Mouse (Mus musculus): ENCODE measurements around the gene Spata21. TPM values are rescaled to one million over a fixed set of nuclear protein-coding genes. Genes with fewer than 3 reads are reported as not detected.

Gene Spata21
- not detected in 2 replicates for polyA plus RNA-seq (2012; rRNA removed)

DNA sequence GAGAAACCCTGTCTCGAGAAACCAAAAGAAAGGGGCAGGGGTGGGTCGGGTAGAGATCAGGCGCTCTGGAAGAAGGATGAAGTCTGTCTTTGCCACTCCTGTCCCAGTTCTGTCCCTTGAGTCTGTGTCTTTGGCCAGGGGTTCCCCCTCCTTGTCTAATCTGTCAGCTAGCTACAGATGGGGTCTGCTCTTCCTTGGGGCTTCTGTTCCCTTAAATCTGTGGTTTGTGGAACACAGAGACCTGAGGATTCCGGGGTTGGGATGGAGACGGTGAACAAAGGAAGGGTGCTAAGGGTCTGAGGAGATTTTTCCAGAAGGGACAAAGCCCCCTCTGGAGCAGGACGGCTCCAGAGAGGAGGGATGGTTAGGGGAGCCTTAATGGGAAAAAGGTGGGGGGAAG lies at the start of gene Spata21:
TSS of gene Spata21 (plus strand) at position 301 of the 400 bp plus-strand sequence.
- DNase-seq (ENCODE audit: low spot score), result no peak

DNA sequence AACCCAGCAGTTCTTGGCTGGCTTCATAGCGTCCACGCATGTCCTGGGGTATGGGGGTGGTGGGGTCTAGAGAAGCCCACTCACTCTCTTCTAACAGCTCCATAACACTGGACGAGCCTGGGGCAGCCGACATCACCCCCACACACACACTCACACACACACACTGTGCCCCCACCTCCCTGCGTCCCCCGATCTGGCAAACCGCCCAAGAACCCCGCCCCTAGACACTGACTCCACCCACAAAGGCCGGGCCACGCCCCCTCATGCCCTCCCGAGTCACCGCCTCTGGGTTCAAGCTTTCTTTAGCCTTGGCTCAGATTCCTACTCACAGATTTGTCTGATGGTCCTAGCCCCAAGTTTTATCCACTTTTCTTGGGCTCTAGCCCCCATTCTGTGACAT lies 47.0 kb upstream of the Spata21 start:
- DNase-seq (ENCODE audit: low spot score), result no peak

DNA sequence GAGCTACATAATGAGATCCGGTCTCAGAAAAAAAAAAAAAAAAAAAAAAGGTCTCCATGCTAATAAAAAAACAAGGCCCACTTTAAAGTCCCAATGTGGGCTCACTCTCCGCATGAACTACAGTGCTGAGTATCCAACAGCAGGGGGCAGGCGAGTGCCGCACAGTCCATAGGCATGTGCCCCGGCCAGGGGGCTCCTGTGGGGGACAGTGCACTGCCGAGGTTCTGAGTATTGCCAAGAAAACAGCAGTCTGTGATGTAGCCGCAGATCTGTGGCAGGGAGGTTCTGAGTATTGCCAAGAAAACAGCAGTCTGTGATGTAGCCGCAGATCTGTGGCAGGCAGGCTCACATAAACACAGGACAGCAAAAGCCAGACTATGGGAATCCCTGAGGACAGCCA lies 43.3 kb upstream of the Spata21 start:
- no peak for DNase-seq (ENCODE audit: low spot score)

DNA sequence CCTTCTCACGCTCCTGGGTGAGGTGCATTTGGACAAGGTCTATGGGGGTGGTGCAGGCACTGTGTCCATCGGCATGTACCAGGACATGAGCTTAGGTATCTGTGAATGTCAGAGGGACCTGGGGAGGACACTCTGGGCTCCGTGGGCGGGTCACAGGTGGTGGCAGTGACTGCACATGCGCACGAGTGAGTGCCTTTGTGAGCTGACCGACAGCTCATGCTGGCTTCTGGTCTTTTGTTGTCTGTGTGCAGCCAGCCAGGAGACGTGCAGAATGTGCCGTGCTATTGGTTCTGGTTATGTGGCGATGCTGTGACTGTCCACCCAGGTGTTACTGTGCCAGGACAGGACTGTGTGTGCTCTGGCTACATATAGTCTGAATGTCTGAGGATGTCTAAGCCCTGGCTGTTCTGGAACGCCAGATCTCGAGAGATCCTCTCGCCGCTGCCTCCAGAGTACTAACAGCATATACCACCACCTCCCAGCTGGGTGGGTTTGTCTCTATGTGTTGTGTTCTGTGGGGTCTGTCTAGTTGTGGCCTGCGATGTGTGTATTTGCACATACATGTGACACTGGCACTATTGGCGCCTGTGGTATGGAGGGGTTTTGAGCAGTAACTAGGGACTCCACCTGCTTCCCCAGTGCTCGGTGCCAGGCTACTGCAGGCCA lies 39.2 kb upstream of the Spata21 start:
- no peak for DNase-seq (ENCODE audit: low spot score)

DNA sequence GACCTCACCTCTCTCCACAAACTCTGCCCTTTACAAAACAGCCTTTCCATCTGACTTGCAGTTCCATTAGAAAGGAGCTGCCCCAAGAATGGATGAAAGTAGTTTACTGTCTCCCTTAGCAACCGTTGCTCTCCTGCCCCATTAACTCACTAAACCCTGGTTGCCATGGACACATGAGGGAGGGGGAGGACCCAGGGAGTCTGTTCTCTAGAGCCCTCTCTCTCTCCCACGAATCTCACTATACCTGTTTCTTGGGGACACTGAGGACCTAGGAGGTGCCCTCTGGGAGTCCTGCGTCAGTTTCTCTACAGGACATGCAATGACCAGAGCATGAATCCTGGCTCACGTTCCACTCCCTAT lies 38.7 kb upstream of the Spata21 start:
- DNase-seq (ENCODE audit: low spot score), result no peak

DNA sequence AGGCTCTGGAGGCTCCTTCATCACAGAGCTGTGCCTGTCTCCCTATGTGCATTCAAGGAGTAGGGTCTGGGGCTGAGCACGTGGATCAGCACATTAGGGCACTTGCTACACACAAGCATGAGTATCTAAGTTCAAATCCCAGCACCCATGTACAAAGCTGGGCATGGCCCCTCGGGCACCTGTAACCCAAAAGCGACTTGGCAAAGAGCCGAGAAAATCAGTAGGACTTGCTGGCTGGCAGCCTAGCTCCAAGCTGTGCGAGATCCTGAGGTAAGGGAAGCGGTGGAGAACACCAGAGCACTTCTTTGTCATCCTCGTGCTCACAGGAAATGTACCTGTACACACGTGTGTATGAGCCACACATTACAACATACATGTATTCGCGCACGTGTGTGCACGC lies 35.7 kb upstream of the Spata21 start:
- DNase-seq (ENCODE audit: low spot score), result no peak

DNA sequence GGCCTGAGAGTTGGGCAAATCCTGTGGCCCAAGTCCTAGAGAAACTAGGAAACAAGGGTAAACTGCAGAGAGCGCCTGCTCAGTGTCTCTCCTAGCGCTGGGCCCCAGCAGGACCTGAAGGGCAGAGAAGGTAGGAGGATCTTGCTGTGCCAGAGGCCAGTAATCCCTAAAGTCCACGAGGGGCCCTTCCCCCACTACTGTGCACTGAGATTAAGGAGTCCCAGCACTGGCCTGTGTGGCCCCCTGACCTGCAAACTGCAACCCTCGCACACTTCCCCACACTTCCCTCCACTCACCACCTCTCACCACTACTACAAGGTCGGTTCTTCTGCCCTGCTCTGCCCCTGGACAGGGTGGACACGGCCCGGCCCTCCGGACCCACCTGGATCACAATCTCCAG lies 35.0 kb upstream of the Spata21 start:
- DNase-seq (ENCODE audit: low spot score), result no peak

DNA sequence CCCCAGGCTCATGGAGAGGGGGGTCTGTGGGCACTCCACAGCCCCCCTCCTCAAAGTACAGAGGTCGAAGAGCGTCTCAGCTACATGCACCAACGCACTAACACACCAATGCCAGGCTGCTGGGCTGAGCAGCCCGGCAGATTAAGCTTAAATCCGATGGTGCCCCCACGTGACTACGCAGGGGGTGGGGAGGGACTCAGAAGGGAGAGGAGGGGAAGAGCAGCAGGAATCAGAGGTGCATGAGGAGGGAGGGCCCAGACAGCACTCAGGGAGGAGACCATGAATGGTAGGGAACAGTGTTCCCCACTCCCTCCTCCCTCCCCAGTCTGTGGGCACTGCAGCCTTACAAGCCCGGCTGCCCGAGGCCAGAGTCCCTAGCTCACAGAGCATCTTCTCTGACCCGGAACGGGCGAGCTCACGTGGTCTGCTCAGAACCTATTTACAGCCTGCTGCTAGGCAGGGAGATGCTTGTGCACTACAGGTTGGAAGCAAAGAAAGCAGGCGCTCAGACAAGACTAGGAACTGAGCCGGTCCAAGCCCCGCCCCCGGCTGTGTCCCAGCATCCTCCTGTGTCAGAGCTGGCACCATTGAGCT lies 34.5 kb upstream of the Spata21 start:
- no peak for DNase-seq (ENCODE audit: low spot score)

DNA sequence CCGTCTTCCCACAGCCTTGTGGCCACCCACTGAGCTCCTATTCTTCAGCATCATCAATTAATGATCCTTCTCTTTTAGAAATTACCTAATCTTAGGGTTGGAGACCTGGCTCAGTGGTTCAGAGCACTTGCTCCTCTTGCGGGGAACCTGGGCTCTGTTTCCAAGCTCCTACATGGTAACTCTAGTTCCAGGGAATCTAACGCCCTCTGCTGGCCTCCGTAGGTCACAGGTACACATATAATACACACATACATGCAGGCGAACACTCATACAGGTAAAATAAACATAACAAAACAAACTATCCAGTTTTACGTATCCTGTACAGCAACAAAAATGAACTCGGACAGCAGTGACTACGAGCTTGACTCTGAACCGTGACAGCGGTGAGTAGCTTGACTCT lies 31.2 kb upstream of the Spata21 start:
- no peak for DNase-seq (ENCODE audit: low spot score)

DNA sequence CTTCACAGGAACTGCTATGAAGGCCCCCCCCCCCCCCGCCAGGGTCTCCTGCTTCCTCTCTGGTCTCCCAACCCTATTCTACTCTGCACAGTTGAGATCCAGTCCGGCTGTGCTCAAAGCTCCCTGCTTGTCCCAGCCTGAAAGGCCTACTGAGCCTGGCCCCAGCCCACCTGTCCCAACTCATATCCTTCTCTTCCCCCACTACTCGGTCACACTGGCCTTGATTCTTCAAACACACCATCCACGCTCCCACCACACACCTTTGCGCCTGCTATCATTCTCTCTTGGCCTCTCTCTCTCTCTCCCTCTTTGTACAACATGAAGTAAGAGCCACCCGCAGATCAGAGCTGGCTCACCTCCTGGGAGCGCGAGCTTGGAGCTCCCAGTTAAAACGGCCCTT lies 29.3 kb upstream of the Spata21 start:
- no peak for DNase-seq (ENCODE audit: low spot score)

DNA sequence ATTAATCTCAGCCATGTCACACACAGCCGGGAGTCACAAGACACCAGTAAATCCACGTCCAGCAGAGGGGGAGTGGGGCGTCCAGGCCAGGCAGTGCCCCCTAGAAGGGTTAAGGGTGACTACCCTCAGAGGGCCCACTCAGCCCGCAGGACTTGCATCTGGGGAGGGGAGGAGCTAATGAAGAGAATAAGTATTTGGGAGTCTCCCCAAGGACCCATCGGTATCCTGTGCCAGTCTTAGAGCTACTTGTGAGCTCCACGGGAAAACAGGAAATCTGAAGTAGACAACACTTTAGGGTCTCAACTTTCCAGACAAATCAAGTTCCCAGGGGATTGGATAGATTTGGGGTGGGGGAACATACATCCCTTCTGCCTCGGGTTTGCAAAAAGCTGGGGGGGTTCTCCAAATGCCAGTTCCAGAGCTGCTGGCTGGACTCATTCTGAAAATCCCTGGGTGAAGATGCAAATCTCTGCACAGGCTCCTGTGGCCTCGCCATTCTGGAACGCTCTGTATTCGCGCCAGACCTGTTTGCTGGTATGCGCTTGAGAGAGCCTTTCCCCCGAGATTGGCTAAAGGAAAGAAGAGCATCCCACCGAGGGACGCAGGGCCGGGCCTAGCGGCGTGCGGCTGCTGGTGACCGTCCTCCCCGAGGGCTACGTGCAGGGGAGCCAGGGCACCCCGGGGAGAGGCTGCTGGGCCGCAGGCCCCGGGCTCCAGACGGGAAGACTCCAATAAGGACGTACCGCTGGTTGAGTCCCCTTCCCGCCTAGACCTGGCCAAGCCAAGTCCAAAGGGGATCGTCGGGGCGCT lies 28.3 kb upstream of the Spata21 start:
- no peak for DNase-seq (ENCODE audit: low spot score)

DNA sequence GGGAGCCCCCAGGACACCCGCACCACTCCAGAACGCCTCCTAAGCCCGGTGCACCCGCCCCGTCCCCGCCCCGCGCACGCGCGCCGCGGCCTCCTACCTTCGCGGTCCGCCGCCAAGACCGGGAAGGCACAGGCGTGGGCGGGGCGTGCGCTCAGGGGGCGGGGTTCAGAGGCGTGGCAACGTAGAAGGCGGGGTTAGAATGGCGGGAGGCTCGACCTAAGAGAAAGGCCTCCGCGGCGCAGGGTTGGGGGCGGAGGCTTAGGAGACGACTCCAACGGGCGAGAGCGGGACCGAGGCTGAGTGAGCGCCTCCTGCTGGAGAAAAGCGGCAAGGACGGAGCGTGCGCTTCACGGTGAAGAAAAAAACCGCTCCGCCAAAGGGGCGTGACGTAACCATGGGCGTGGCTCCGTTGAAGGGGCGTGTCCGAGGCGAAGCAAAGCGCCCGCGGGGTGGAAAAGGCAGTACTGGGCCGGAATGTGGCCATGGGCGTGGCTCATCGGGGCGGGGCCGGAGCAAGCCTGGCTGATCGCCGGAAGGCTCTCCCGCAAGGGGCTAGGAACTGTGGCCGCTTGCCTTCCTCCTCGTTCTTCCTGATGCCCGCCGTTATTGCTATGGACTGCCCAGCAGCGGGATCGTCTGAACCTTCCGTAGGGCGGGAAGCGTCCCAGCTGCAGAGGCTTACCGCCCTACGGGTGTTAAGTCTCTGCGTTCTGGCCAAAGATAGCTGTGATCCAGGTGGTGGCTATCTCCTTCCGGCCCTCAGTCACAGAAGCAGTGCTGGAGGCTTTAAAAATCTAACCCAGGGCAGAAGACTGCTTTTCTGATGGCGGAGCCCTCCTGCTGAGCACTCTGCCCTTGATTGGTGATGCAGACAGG lies 27.5 kb upstream of the Spata21 start, which contains the start of gene Crocc:
TSS of gene Crocc (minus strand) at position 125 of the 876 bp plus-strand sequence.
- DNase-seq (ENCODE audit: low spot score), result peak; percentile 99

DNA sequence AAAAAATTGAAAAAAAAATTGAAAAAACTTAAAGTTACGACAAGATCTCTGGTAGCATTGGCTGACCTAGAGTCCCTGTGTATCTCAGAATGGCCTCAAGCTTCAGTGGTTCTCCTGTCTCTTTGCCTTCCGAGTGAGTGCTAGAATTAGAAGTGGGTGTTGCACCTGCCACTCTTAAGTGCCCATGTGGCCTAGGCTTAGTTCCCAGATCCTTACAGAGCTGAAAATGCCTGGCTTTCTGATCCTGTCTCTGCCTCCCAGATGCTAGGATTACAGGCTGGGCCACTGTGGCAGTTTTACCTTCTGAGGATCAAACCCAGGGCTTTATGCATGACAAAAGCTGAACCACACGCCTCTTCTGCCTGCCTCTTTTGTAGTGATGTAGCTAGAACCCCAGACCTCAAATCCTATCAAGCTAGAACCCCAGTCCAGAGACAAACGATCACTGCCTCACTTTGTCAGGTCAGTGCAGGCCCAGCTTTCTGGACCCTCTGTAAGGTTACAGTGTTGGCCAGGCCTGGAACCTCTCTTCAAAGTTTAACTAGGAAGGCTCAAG lies 24.0 kb upstream of the Spata21 start:
- DNase-seq (ENCODE audit: low spot score), result no peak

DNA sequence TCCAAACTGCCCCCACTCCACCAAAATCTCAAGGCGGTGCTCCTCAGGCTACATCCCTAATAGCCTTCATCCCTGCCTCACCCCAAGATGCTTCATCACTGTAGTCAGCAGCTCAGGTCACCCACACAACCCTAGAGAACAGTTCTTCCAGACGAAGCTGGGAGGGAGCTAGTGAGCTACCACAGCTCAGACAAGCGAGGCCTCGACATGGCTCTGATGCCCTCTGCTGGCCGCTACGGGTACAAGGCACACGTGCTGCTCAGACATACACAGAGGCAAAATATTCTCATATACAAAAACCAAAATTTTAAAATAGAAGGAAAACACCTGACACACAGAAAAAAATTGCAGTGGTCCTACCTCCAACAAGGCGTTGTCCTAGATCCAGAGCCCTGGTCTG lies 23.0 kb upstream of the Spata21 start:
- no peak for DNase-seq (ENCODE audit: low spot score)

DNA sequence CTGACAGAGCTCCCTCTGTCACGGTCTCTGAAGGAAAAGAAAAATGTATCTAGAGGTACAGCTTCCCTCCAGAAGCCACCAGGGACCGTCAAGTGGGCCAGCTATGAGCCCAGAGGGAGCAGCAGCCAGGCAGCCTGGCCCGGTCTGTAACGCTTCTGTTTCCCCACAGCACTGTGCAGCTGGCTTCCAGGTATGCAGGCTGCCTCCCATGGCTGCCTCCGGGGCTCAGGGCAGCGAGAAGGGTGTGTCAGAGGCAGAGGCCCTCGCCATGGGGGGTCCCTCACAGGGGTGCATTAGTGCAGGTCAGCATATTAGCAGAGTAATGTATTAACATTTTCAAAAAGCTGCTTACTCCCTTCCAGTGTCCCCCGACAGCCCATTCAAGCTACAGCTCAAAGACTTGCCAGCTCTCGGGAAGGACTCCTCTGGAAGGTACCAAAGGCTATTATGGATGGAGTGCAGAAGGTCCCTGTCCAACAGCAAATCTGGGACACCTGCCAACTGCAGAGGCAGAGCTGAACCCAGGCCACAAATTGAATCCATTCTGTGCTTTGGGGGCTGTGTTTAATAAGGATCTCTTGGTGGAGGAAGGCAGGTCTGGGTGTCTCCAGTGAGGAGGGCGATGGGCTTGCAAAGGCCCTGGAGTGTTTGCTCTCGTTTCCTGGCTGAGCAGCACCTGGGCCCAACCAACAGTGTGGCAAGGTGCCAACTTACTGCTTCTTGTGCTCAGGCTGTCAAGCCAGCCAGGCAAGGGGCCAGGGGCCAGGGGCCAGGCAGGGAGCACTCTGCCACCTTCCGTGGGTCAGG lies 21.2 kb upstream of the Spata21 start:
- no peak for DNase-seq (ENCODE audit: low spot score)

DNA sequence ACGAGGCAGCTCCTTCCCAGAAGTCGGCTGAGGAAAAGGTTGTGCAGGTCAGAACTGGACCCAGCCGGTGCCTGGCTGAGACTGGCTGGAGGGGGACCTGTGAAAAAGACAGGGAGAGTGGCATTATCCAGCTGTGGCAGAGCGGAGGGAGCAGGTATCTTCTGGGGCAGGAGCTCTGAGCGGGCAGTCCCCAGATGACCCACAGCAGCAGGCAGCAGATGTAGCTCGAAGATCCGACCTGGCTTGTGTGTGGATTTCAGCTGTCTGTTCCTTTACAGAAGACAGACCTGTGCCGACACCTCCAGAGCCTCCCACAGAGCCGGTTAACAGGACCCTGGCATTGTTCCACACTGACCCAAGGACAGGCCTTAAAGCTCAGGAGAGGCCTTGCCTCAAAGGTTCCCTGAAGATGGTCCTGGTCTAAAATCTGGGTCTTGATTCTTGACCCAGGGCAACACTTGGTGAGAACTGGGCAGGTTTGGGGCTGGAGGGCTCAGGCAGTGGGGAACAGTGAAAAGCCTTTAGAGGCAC lies 20.6 kb upstream of the Spata21 start:
- no peak for DNase-seq (ENCODE audit: low spot score)

DNA sequence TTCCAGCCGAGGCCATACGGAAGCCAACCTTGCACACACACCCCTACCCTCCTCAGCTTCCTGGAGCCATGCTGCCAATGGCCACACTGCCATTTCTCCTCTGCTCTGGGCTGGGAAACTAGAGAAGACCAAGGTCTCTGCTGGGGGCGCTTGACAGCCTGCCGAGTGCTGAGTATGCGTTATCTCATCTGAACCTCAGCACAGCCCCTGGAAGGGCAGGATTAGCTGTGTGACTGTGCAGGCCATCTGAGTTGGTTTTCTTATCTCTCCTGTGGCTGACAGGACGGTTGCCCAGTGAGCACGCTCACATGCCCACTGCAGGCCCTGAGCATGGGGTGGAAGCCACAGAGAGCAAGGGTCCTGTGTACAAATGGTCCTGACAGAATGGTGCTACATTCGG lies 19.5 kb upstream of the Spata21 start:
- no peak for DNase-seq (ENCODE audit: low spot score)

DNA sequence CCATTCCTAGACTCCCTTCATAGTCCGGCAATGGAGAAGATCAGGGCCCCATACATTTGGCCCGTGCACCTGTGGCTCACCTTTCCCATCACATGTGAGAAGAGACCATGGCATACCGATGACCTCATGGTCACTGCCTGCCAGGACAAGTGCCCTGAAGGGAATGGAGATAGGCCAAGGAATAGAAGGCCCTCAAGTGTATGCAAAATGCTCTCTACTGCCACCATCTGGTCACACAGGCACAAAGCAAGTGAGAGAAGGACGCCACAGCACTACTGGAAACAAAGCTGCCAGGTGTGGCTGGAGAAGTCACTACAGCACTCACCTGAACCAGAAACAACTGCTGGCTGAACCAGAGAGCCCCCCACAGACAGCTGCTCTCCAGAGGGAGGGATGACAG lies 18.4 kb upstream of the Spata21 start:
- no peak for DNase-seq (ENCODE audit: low spot score)

DNA sequence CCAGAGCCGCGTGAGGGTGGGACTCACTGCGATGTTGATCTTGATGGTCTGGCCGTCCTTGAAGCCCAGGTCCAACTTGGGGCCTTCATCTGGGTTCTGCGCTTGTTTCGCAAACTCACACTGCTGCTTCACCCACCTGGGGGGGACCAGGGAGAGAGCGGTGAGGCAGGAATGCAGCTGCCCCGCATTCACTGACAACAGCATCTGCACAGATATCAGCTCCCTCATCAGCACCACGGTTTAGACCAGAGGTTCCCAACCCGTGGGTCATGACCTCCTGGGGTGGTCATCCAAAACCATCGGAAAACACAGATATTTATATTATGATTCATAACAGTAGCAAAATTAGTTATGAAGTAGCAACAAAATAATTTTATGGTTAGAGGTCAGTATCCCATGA lies 15.6 kb upstream of the Spata21 start:
- DNase-seq (ENCODE audit: low spot score), result no peak

DNA sequence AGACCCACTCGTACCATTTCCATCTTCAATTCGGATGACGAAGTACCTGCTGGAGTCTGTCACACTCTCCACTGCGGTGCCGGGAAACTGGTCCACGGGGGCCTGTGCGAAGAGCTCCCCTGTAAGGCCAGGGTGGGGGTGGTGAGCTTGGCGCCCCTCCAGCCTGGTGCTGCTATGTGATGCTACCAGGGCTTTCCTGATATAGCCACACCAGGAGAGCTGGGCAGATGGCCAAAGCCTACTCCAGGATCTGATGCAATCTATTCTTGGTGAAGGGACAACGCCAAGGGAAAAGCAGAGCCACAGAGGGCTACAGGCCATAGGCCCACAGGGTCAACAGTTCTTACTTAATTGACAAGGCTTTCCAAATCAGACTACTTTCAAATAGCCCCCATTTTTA lies 14.5 kb upstream of the Spata21 start:
- DNase-seq (ENCODE audit: low spot score), result no peak

DNA sequence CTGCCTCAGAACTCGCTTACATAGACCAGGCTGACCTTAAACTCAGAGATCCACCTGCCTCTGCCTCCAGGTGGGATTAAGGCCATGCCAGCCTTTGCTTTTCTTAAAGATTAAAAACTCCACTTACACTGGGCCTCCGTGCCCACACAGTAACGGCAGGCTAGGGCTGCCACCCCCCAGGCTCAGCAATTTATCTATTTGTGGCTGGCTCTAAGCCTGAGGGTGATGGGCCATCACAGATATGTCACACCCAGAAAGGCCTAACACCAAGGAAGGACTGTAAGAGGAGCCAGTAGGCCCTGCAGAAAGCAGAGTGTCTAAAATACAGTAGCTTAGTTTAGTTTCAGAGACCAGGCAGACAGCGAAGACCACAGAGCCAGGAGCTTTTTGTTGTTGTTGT lies 14.0 kb upstream of the Spata21 start:
- DNase-seq (ENCODE audit: low spot score), result no peak

Measured in urinary bladder, adult 2 months (tissue).